Mouse (Mus musculus) right cerebral cortex, postnatal 25 days (tissue): Measurements from ENCODE around the gene Dhx36.

Experiments used
- DNase-seq: peaks from one replicate; pipeline ENCODE4 v3.0.0; 2022

Gene Dhx36

DNA sequence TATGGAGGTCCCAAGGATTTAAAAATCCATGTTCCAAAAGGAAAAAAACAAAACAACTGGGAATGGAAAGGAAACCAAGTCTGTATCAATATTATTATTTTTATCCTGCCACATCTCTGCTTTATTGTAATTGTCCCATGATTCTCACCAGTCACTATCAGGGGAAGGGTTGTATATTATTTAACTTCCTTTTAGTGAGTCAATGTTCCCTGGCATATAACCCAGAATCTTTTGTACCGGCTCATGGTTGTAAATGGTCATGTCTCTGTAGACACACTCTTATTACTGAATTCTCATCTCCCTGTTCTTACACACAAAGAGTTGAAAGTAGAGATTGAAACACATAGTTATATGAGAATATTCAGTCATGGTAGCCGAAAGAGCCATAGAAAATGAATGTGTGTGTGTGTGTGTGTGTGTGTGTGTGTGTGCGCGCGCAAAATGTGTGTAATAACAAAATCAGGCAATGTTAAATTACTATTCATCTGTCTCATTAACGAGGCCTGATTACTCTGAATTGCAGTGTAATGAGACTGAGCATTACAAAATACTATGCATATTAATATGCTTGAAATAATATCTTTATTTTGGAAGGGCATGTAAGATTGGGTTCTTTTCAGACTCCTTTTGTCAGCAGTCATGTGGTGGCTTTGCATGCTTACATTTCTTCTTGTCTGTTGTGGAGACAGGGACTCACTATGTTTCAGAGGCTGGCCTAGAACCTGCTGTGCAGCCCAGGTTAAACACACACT is 88.2 kb downstream of the Dhx36 start:
- no peak for DNase-seq
